Mouse (Mus musculus) ES-E14 (cell line): ENCODE measurements around the gene Armc10. TPM values are rescaled to one million over a fixed set of nuclear protein-coding genes. Genes with fewer than 3 reads are reported as not detected.

Experiments
- DNase-seq: peaks from one replicate; pipeline ENCODE4 v3.0.0-alpha.2; 2013; ENCODE audit warnings: low read depth, low spot score
- H3K27ac ChIP-seq: 2 replicates; pipeline ENCODE4 v1.5.1; 2012; ENCODE audit warnings: low read depth, mild to moderate bottlenecking, low read length, moderate library complexity, mixed read lengths; ENCODE audit not compliant: poor library complexity, insufficient read depth, severe bottlenecking
- H3K36me3 ChIP-seq: 2 replicates; pipeline ENCODE4 v1.6.1; 2012; ENCODE audit warnings: mild to moderate bottlenecking, low read length, moderate library complexity, mixed read lengths; ENCODE audit not compliant: control insufficient read depth, poor library complexity, insufficient read depth, severe bottlenecking
- H3K4me1 ChIP-seq, 2 experiments: fragments of 150-350 bp in 1 of 2; sonication (generic) in 1 of 2; 2 replicates each; pipeline ENCODE4 v1.6.1; 2012; ENCODE audit warnings: low read length in 2 of 2, mild to moderate bottlenecking in 1 of 2, mixed read lengths in 1 of 2; ENCODE audit not compliant: control insufficient read depth in 2 of 2, insufficient read depth in 2 of 2, poor library complexity in 1 of 2
- H3K4me3 ChIP-seq, 2 experiments: fragments of 150-350 bp in 1 of 2; sonication (generic) in 1 of 2; 2 replicates each; pipeline ENCODE4 v1.5.1; 2012; ENCODE audit warnings: low read length in 2 of 2, low read depth in 1 of 2, mild to moderate bottlenecking in 1 of 2, mixed read lengths in 1 of 2; ENCODE audit not compliant: insufficient read depth in 1 of 2, poor library complexity in 1 of 2, severe bottlenecking in 1 of 2
- H3K9ac ChIP-seq: 2 replicates; pipeline ENCODE4 v1.6.1; 2012; ENCODE audit warnings: low read depth, mild to moderate bottlenecking, low read length, mixed read lengths; ENCODE audit not compliant: poor library complexity, insufficient read depth, severe bottlenecking
- H3K9me3 ChIP-seq: fragments of 150-350 bp; sonication (generic); 2 replicates; pipeline ENCODE4 v1.6.1; 2012; ENCODE audit warnings: low read depth, mild to moderate bottlenecking, low read length; ENCODE audit not compliant: control insufficient read depth, insufficient read depth
- CHD2 ChIP-seq: IDR thresholded peaks from 2 replicates; pipeline ENCODE4 v1.6.1; 2014; ENCODE audit warnings: mild to moderate bottlenecking, low read depth, low read length, inconsistent platforms
- HCFC1 ChIP-seq: IDR thresholded peaks from 2 replicates; pipeline ENCODE4 v1.6.1; 2012; ENCODE audit warnings: low read length, inconsistent platforms, borderline replicate concordance; ENCODE audit not compliant: insufficient read depth
- MAFK ChIP-seq: IDR thresholded peaks from 2 replicates; pipeline ENCODE4 v1.6.1; 2014; ENCODE audit warnings: mild to moderate bottlenecking, low read depth, low read length, inconsistent platforms; ENCODE audit not compliant: insufficient read depth
- ZC3H11A ChIP-seq: IDR thresholded peaks from 2 replicates; pipeline ENCODE4 v1.6.1; 2012; ENCODE audit warnings: low read depth, mild to moderate bottlenecking, inconsistent platforms, low read length, borderline replicate concordance
- ZNF384 ChIP-seq: IDR thresholded peaks from 2 replicates; pipeline ENCODE4 v1.6.1; 2012; ENCODE audit warnings: low read depth, low read length, inconsistent platforms
- in situ Hi-C, 2 experiments: fragments of 600-800 bp; cut with MboI; formaldehyde crosslinking; loops; one replicate each; pipeline ENCODE4 v1.15.1; 2025; ENCODE audit warnings: low sequenced_read_pairs in 2 of 2, inconsistent platforms in 1 of 2; ENCODE audit not compliant: unreplicated experiment in 2 of 2
- total RNA-seq: library from RNA; depleted of rRNA; stranded (reverse); fragments of 300-350 nt; gene quantifications from 2 replicates; pipeline ENCODE4 v1.2.3, GENCODE M21; 2012

The Armc10 gene
- total RNA-seq, 1 experiment = 73.6 TPM

DNA sequence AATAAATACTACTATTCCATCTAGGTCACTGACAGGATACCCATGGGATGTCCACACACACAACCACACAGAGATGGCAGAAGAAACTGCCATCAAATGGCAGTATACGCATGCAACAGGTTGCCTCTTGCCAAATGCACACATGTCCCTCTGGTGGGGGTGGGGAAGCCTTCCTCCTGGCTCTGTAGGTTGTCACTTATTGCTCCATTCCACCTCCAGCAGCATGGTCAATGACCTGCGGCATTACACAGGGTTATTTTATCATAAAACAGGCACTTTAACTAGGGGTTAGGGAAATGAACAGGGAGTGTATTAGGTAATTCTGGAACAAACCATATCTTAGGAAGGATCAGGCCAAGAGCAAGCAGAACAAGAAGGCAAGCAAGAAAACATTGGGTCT, 23.7 kb downstream of the Armc10 start:
- Histone ChIP-seq H3K27ac (no peak overlapping the region), H3K9ac (no peak overlapping the region), H3K4me1 (peaks cover 5 to 15% of the 10 kb centered on the region in 2 experiments), H3K4me3 (no peak overlapping the region), H3K36me3 (peaks cover 2% of the 10 kb centered on the region), H3K9me3 (no peaks in the 10 kb centered on the region)
- in situ Hi-C loops = no loop called here
- TF ChIP-seq MAFK = no peak
- no peak for DNase-seq

- H3K4me3 ChIP-seq = peak overlapping the region; percentile 25 to 66; a peak in 3 of 4 replicates
- H3K27ac ChIP-seq = peak overlapping the region; percentile 6; the same call in 1 of the 2 replicates
- H3K36me3 ChIP-seq = no peaks in the 10 kb centered on the region; the same call in 1 of the 2 replicates
- TF ChIP-seq MAFK (no peak), HCFC1 (no peak), ZNF384 (no peak), CHD2 (no peak), ZC3H11A (no peak)
- DNase-seq = no peak
- H3K9me3 ChIP-seq = no peaks in the 10 kb centered on the region
- in situ Hi-C loops = no loop called here
- H3K4me1 ChIP-seq = peaks cover 11 to 13% of the 10 kb centered on the region in 2 experiments
- peak overlapping the region; percentile 47; the same call in 1 of the 2 replicates for H3K9ac ChIP-seq
Observed at GRCm38 (mm10) chr5:21672812-21673635, 27.4 kb downstream of the Armc10 start.

GRCm38 (mm10) chr5:21673742-21674141, 28.1 kb downstream of the Armc10 start:
- Histone ChIP-seq H3K27ac (no peak overlapping the region; the same call in 1 of the 2 replicates), H3K9ac (no peak overlapping the region), H3K4me3 (0 out of 4 replicates have a peak overlapping the region, but pooled peaks of 1 of the 2 experiments have one; percentile 66), H3K9me3 (no peaks in the 10 kb centered on the region), H3K36me3 (no peaks in the 10 kb centered on the region; the same call in 1 of the 2 replicates), H3K4me1 (peaks cover 11 to 13% of the 10 kb centered on the region in 2 experiments)
- TF ChIP-seq MAFK = no peak
- TF ChIP-seq CHD2 = no peak
- TF ChIP-seq HCFC1 = no peak
- no peak for TF ChIP-seq ZNF384
- TF ChIP-seq ZC3H11A = no peak
- in situ Hi-C loops = no loop called here
- no peak for DNase-seq

DNA sequence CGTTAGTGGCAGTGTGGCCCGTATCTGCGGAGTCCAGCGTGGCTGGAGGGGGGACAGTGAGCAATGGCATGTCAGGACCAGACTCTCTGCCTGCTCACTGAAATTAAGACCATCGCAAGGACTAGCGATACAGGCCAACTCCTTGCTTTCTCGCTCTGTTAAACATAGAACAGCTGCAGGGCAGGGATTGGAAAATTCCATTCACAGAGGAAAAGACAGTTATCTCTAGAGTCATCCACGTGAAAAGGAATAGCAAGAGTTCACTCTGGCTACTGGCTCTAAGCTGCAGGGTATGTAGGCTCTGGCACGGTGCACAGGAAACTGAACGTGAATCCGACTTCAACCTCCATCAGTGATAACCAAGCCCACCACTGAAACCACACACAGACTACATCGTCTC, 29.4 kb downstream of the Armc10 start:
- H3K9me3 ChIP-seq = no peaks in the 10 kb centered on the region
- no peak overlapping the region for H3K27ac ChIP-seq
- H3K4me3 ChIP-seq = peak overlapping the region; percentile 34 to 48; a peak in 3 of 4 replicates
- H3K9ac ChIP-seq = peak overlapping the region; percentile 61; the same call in 1 of the 2 replicates
- TF ChIP-seq CHD2 = no peak
- TF ChIP-seq ZNF384 = no peak
- TF ChIP-seq MAFK = no peak
- TF ChIP-seq ZC3H11A = no peak
- no peak for TF ChIP-seq HCFC1
- in situ Hi-C loops = no loop called here
- H3K36me3 ChIP-seq = no peaks in the 10 kb centered on the region
- DNase-seq = no peak
- peaks cover 11 to 13% of the 10 kb centered on the region in 2 experiments for H3K4me1 ChIP-seq

- peaks cover 11 to 13% of the 10 kb centered on the region in 2 experiments for H3K4me1 ChIP-seq
- H3K27ac ChIP-seq = no peak overlapping the region
- TF ChIP-seq MAFK = no peak
- TF ChIP-seq ZNF384 = no peak
- TF ChIP-seq CHD2 = no peak
- no peak for TF ChIP-seq HCFC1
- TF ChIP-seq ZC3H11A = no peak
- in situ Hi-C loops = no loop called here
- no peaks in the 10 kb centered on the region for H3K9me3 ChIP-seq
- H3K9ac ChIP-seq = peak overlapping the region; percentile 61
- no peak for DNase-seq
- H3K4me3 ChIP-seq = peak overlapping the region; percentile 34 to 48
- no peaks in the 10 kb centered on the region for H3K36me3 ChIP-seq
Observed at GRCm38 (mm10) chr5:21675494-21675893, 29.9 kb downstream of the Armc10 start.
